Mouse (Mus musculus) liver, postnatal 0 days (tissue): ENCODE measurements at regions not wholly inside any gene's neighbourhood (a gene's known extent, or its start where the extent isn't known, plus 50 kb on each side); places are given as distances from the start of the nearest gene placed in this dataset.

Experiments
- CTCF ChIP-seq: sonication (generic); IDR thresholded peaks from 2 replicates; pipeline ENCODE4 v1.5.1; 2016; ENCODE audit warnings: antibody characterized with exemption, low read depth
- EP300 ChIP-seq: IDR thresholded peaks from 2 replicates; pipeline ENCODE4 v1.6.1; 2016; ENCODE audit warnings: antibody characterized with exemption, low read depth, mild to moderate bottlenecking

- TF ChIP-seq CTCF (no peak), EP300 (no peak)
These were observed 60.3 kb upstream of the Dock1 start for GRCm38 (mm10) chr7:134610159-134610558.
